ENCODE assay signal across 8 mouse cellular contexts in genomic region chr5:24045998-24046631, GRCm38 (mm10). TPM values are rescaled to one million over a fixed set of nuclear protein-coding genes. Genes with fewer than 3 reads are reported as not detected.
DNase-seq lines count a peak whose midpoint lies in the region; ATAC-seq lines count a peak whose summit lies in the region.

No protein-coding gene starts in this region.

- H3K4me1 ChIP-seq in forebrain, embryonic 13.5 days = peaks cover 11% of the 10 kb centered on the region; the same call in 1 of the 2 replicates
- no peaks in the 10 kb centered on the region for H3K4me1 ChIP-seq in forebrain, embryonic 11.5 days (replicated peaks; ENCODE audit: control insufficient read depth, insufficient read depth, low read length)

- ATAC-seq in forebrain, embryonic 13.5 days = peak; percentile 83
- ATAC-seq in forebrain, embryonic 11.5 days (replicated peaks; ENCODE audit: low FRiP score) = no peak

- H3K4me3 ChIP-seq in forebrain, embryonic 13.5 days = no peak overlapping the region
- no peak overlapping the region for H3K4me3 ChIP-seq in forebrain, embryonic 11.5 days (ENCODE audit: low read depth, low read length)

- no peaks in the 10 kb centered on the region for H3K9me3 ChIP-seq in forebrain, embryonic 13.5 days (replicated peaks)
- H3K9me3 ChIP-seq in forebrain, embryonic 11.5 days (ENCODE audit: control insufficient read depth, low read length) = no peaks in the 10 kb centered on the region

- 41% methylated on average over 4 of the region's 4 CpGs for WGBS in forebrain, embryonic 13.5 days
- WGBS in forebrain, embryonic 11.5 days = 70% methylated on average over 4 of the region's 4 CpGs

- H3K4me2 ChIP-seq in forebrain, embryonic 13.5 days = no peak overlapping the region
- H3K4me2 ChIP-seq in forebrain, embryonic 11.5 days (ENCODE audit: low read depth, low read length, severe bottlenecking) = no peak overlapping the region

- no peak for DNase-seq in forebrain, embryonic 11.5 days (ENCODE audit: low spot score)
- DNase-seq in ovary, adult 18-20 months (ENCODE audit: low spot score) = peak; percentile 54
- DNase-seq in ovary, postnatal 36 days (ENCODE audit: low spot score) = no peak
- DNase-seq in left cerebral cortex, adult 11 months (ENCODE audit: low spot score) = peak; percentile 40
- DNase-seq in testis, postnatal 10 days (ENCODE audit: low spot score) = peak; percentile 46
- no peak for DNase-seq in yolk sac, embryonic 10.5 days (ENCODE audit: low spot score)
- DNase-seq in thymus, postnatal 36 days = no peak

- H3K27me3 ChIP-seq in forebrain, embryonic 13.5 days = no peaks in the 10 kb centered on the region
- no peaks in the 10 kb centered on the region for H3K27me3 ChIP-seq in forebrain, embryonic 11.5 days (ENCODE audit: control insufficient read depth, insufficient read depth, low read length)

- H3K36me3 ChIP-seq in forebrain, embryonic 13.5 days (ENCODE audit: poor library complexity, severe bottlenecking) = no peaks in the 10 kb centered on the region
- H3K36me3 ChIP-seq in forebrain, embryonic 11.5 days (ENCODE audit: control insufficient read depth, insufficient read depth, low read length) = no peaks in the 10 kb centered on the region

- peak overlapping the region; percentile 20; the same call in 1 of the 2 replicates for H3K27ac ChIP-seq in forebrain, embryonic 13.5 days
- H3K27ac ChIP-seq in forebrain, embryonic 11.5 days (ENCODE audit: low read depth, low read length) = no peak overlapping the region

- H3K9ac ChIP-seq in forebrain, embryonic 13.5 days = no peak overlapping the region
- no peak overlapping the region for H3K9ac ChIP-seq in forebrain, embryonic 11.5 days (ENCODE audit: low read length)

RNA-seq across cellular contexts. Expression of gene Fam126a, which starts 15.6 kb away (rescaled TPM):
- polyA plus RNA-seq in forebrain, embryonic 13.5 days (2015; fragmentation: Nextera tagmentation; extraction: Ambion mirVana) = 40.9 and 44.3 TPM in 2 replicates
- 44.8 and 48.0 TPM in 2 replicates for polyA plus RNA-seq in forebrain, embryonic 11.5 days (2014; fragmentation: Nextera tagmentation; extraction: Ambion mirVana)

RNA-seq across cellular contexts. Expression of gene Klhl7, which starts 54.3 kb away (rescaled TPM):
- 176 and 178 TPM in 2 replicates for polyA plus RNA-seq in forebrain, embryonic 13.5 days (2015; fragmentation: Nextera tagmentation; extraction: Ambion mirVana)
- polyA plus RNA-seq in forebrain, embryonic 11.5 days (2014; fragmentation: Nextera tagmentation; extraction: Ambion mirVana) = 118 and 129 TPM in 2 replicates

Comparison
In these comparisons a context has a peak if more than half of its experiments do, and no peak if none do; other contexts are left out.
1. DNase-seq: peak in ovary, adult 18-20 months (single experiment), left cerebral cortex, adult 11 months (single experiment) and testis, postnatal 10 days (single experiment); none in forebrain, embryonic 11.5 days (single experiment), ovary, postnatal 36 days (single experiment), yolk sac, embryonic 10.5 days (single experiment) and thymus, postnatal 36 days (0 of 2).